ENCODE assay signal across 29 mouse cellular contexts in genomic region chr17:80236805-80237204, GRCm38 (mm10). TPM values are rescaled to one million over a fixed set of nuclear protein-coding genes. Genes with fewer than 3 reads are reported as not detected.
A peak's percentile ranks its signal among the peaks of the same experiment; 100 is the strongest.
DNase-seq lines count a peak whose midpoint lies in the region; ATAC-seq and TF ChIP-seq lines count a peak whose summit lies in the region.
"Had no signal": no experiment of that assay in that cellular context is flagged by ENCODE, and none has a peak within 500 bp of the region (broad histone marks: within the 10 kb centered on the region; RNA-seq: fewer than 3 reads in every experiment).

No protein-coding gene starts in this region.

- 73% methylated on average over 3 of the region's 3 CpGs for WGBS in liver, postnatal 0 days (ENCODE audit: insufficient replicate concordance)
- 83% methylated on average over 3 of the region's 3 CpGs for WGBS in liver, embryonic 11.5 days

- 0 out of 2 replicates have a peak overlapping the region, but pooled peaks have one; percentile 7 for H3K27ac ChIP-seq in liver, postnatal 0 days (ENCODE audit: low read depth)
- H3K27ac ChIP-seq in liver, embryonic 11.5 days (ENCODE audit: low read depth, low read length) = no peak overlapping the region
- H3K27ac ChIP-seq in bone marrow macrophage, adult 2 months (ENCODE audit: insufficient read depth, low read depth, low read length) = peak overlapping the region; percentile 56
- H3K27ac ChIP-seq: embryonic facial prominence, embryonic 12.5 days; hindbrain, embryonic 14.5 days; kidney, embryonic 15.5 days; limb, embryonic 12.5 days; midbrain, embryonic 10.5 days; neural tube, embryonic 13.5 days had no signal

- no peak for DNase-seq in liver, postnatal 0 days
- no peak for DNase-seq in liver, embryonic 11.5 days (ENCODE audit: low spot score)
- DNase-seq in adipocyte (ENCODE audit: low spot score) = no peak
- no peak for DNase-seq in heart, postnatal 25 days (ENCODE audit: low spot score)
- DNase-seq in heart, adult 9 months (ENCODE audit: low spot score in 2 of 2) = no peak
- DNase-seq: adrenal gland, adult 2 months; cerebellum, adult 11 months; cerebellum, adult 9-10 months; cerebellum, postnatal 36 days; embryo, embryonic 11 days; gastrocnemius, postnatal 14 days; heart, adult 11 months; kidney, postnatal 25 days; lung, postnatal 36 days had no signal

- no peak overlapping the region for H3K9ac ChIP-seq in liver, postnatal 0 days (replicated peaks)
- H3K9ac ChIP-seq in liver, embryonic 11.5 days (ENCODE audit: low read depth, low read length) = no peak overlapping the region
- H3K9ac ChIP-seq: embryonic facial prominence, embryonic 12.5 days; heart, embryonic 12.5 days; hindbrain, embryonic 14.5 days; kidney, embryonic 15.5 days; limb, embryonic 12.5 days; neural tube, embryonic 13.5 days had no signal

- no peak for TF ChIP-seq CTCF in liver, postnatal 0 days (IDR thresholded peaks at IDR 0.05; ENCODE audit: low read depth)
- no peak for TF ChIP-seq CTCF in bone marrow macrophage, adult 2 months (IDR thresholded peaks at IDR 0.05; ENCODE audit: low read depth, low read length)

- H3K36me3 ChIP-seq in liver, postnatal 0 days (replicated peaks; ENCODE audit: insufficient read depth, low read length) = peaks cover 12% of the 10 kb centered on the region
- H3K36me3 ChIP-seq in liver, embryonic 11.5 days (ENCODE audit: control insufficient read depth, insufficient read depth, low read length) = peaks cover 17% of the 10 kb centered on the region

- H3K27me3 ChIP-seq in liver, postnatal 0 days (ENCODE audit: insufficient read depth, low read length) = no peaks in the 10 kb centered on the region
- no peaks in the 10 kb centered on the region for H3K27me3 ChIP-seq in liver, embryonic 11.5 days (replicated peaks; ENCODE audit: control insufficient read depth, insufficient read depth, low read length)
- H3K27me3 ChIP-seq: embryonic facial prominence, embryonic 12.5 days; heart, embryonic 12.5 days; kidney, embryonic 15.5 days; limb, embryonic 12.5 days; neural tube, embryonic 13.5 days had no signal

- intact Hi-C loops in heart, postnatal 25 days (cut with DNase I) = no loop called here

- H3K4me2 ChIP-seq in liver, postnatal 0 days (ENCODE audit: low read depth, low read length) = no peak overlapping the region
- H3K4me2 ChIP-seq in liver, embryonic 11.5 days = no peak overlapping the region
- H3K4me2 ChIP-seq: embryonic facial prominence, embryonic 12.5 days; heart, embryonic 12.5 days; hindbrain, embryonic 14.5 days; kidney, embryonic 15.5 days; limb, embryonic 12.5 days; neural tube, embryonic 13.5 days had no signal

- TF ChIP-seq POLR2A in bone marrow macrophage, adult 2 months (IDR thresholded peaks at IDR 0.05; ENCODE audit: borderline replicate concordance, low read depth, low read length) = no peak

- no peaks in the 10 kb centered on the region for H3K4me1 ChIP-seq in liver, postnatal 0 days (ENCODE audit: insufficient read depth)
- H3K4me1 ChIP-seq in liver, embryonic 11.5 days (replicated peaks; ENCODE audit: control insufficient read depth, insufficient read depth, low read length) = no peaks in the 10 kb centered on the region
- peaks cover 23% of the 10 kb centered on the region for H3K4me1 ChIP-seq in bone marrow macrophage, adult 2 months (ENCODE audit: control insufficient read depth, insufficient read depth, low read length)
- H3K4me1 ChIP-seq: embryonic facial prominence, embryonic 12.5 days; heart, embryonic 12.5 days; kidney, embryonic 15.5 days; limb, embryonic 12.5 days; midbrain, embryonic 10.5 days; neural tube, embryonic 13.5 days had no signal

- H3K9me3 ChIP-seq in liver, postnatal 0 days (ENCODE audit: low read length) = no peaks in the 10 kb centered on the region
- no peaks in the 10 kb centered on the region for H3K9me3 ChIP-seq in liver, embryonic 11.5 days (ENCODE audit: control insufficient read depth, low read length)
- H3K9me3 ChIP-seq: embryonic facial prominence, embryonic 12.5 days; heart, embryonic 12.5 days; kidney, embryonic 15.5 days; limb, embryonic 12.5 days; midbrain, embryonic 10.5 days; neural tube, embryonic 13.5 days had no signal

- 0 out of 2 replicates have a peak, but pooled peaks have one; percentile 23 for ATAC-seq in liver, postnatal 0 days
- ATAC-seq in liver, embryonic 11.5 days (replicated peaks; ENCODE audit: low FRiP score) = no peak
- peak; percentile 77 for ATAC-seq in megakaryocyte progenitor cell, adult 5-6 weeks (replicated peaks; ENCODE audit: poor library complexity)
- ATAC-seq: forebrain, embryonic 14.5 days; intestine, postnatal 0 days had no signal

- TF ChIP-seq EP300 in liver, postnatal 0 days (IDR thresholded peaks at IDR 0.05; ENCODE audit: low read depth) = no peak

- no peak overlapping the region for H3K4me3 ChIP-seq in liver, postnatal 0 days (ENCODE audit: low read depth, low read length)
- no peak overlapping the region for H3K4me3 ChIP-seq in liver, embryonic 11.5 days (ENCODE audit: low read depth, low read length)
- no peak overlapping the region for H3K4me3 ChIP-seq in bone marrow macrophage, adult 2 months (ENCODE audit: insufficient read depth, low read length)
- H3K4me3 ChIP-seq: embryonic facial prominence, embryonic 12.5 days; heart, embryonic 12.5 days; kidney, embryonic 15.5 days; limb, embryonic 12.5 days; midbrain, embryonic 10.5 days; neural tube, embryonic 13.5 days had no signal

RNA-seq across cellular contexts. Expression of gene Gemin6, which starts 12.6 kb away (rescaled TPM):
- polyA plus RNA-seq in liver, postnatal 0 days (2015; fragmentation: Nextera tagmentation; extraction: Ambion mirVana) = 16.9 and 17.5 TPM in 2 replicates
- polyA plus RNA-seq in liver, embryonic 11.5 days (2014; fragmentation: Nextera tagmentation; extraction: Ambion mirVana) = 71.9 and 75.9 TPM in 2 replicates
- polyA plus RNA-seq in bone marrow macrophage, adult 2 months (2012; ENCODE audit: insufficient read depth, insufficient read length, missing spikeins) = 7.1 and 8.0 TPM in 2 replicates
- 44.5 and 47.4 TPM in 2 replicates for total RNA-seq in megakaryocyte progenitor cell, adult 5-6 weeks (2015)
- 44.8 and 51.5 TPM in 2 replicates for total RNA-seq in megakaryocyte progenitor cell, adult 5-6 weeks (2017)
- total RNA-seq in heart, postnatal 25 days (2021) = 1 to 10 TPM; 3.1 to 4.0 TPM

RNA-seq across cellular contexts. Expression of gene Ttc39d, which starts 29.5 kb away (rescaled TPM):
- not detected in 2 replicates for polyA plus RNA-seq in liver, postnatal 0 days (2015; fragmentation: Nextera tagmentation; extraction: Ambion mirVana)
- polyA plus RNA-seq in liver, embryonic 11.5 days (2014; fragmentation: Nextera tagmentation; extraction: Ambion mirVana) = not detected in 2 replicates
- not detected in 2 replicates for polyA plus RNA-seq in bone marrow macrophage, adult 2 months (2012; ENCODE audit: insufficient read depth, insufficient read length, missing spikeins)
- total RNA-seq in megakaryocyte progenitor cell, adult 5-6 weeks (2015) = not detected in 2 replicates
- total RNA-seq in megakaryocyte progenitor cell, adult 5-6 weeks (2017) = not detected in 2 replicates
- not detected for total RNA-seq in heart, postnatal 25 days (2021)
- total RNA-seq: hematopoietic stem cell, adult 5-6 weeks; liver, adult 2 months had no signal
- polyA plus RNA-seq: adrenal gland, adult 2 months; intestine, postnatal 0 days; limb, embryonic 12.5 days; liver, adult 2 months; liver, embryonic 16.5 days; neural tube, embryonic 13.5 days; stomach, embryonic 14.5 days had no signal

RNA-seq across cellular contexts. Expression of gene Srsf7, which starts 29.7 kb away (rescaled TPM):
- 131 and 142 TPM in 2 replicates for polyA plus RNA-seq in liver, postnatal 0 days (2015; fragmentation: Nextera tagmentation; extraction: Ambion mirVana)
- 649 and 673 TPM in 2 replicates for polyA plus RNA-seq in liver, embryonic 11.5 days (2014; fragmentation: Nextera tagmentation; extraction: Ambion mirVana)
- 83.7 and 102 TPM in 2 replicates for polyA plus RNA-seq in bone marrow macrophage, adult 2 months (2012; ENCODE audit: insufficient read depth, insufficient read length, missing spikeins)
- total RNA-seq in megakaryocyte progenitor cell, adult 5-6 weeks (2015) = 538 and 545 TPM in 2 replicates
- total RNA-seq in megakaryocyte progenitor cell, adult 5-6 weeks (2017) = 490 and 575 TPM in 2 replicates
- 10 to 100 TPM; 36.9 to 41.9 TPM for total RNA-seq in heart, postnatal 25 days (2021)

RNA-seq across cellular contexts. Expression of gene Morn2, which starts 53.2 kb away (rescaled TPM):
- 11.2 and 11.4 TPM in 2 replicates for polyA plus RNA-seq in liver, postnatal 0 days (2015; fragmentation: Nextera tagmentation; extraction: Ambion mirVana)
- 18.6 and 20.1 TPM in 2 replicates for polyA plus RNA-seq in liver, embryonic 11.5 days (2014; fragmentation: Nextera tagmentation; extraction: Ambion mirVana)
- polyA plus RNA-seq in bone marrow macrophage, adult 2 months (2012; ENCODE audit: insufficient read depth, insufficient read length, missing spikeins) = 5.6 and 8.1 TPM in 2 replicates
- total RNA-seq in megakaryocyte progenitor cell, adult 5-6 weeks (2015) = 8.9 and 13.4 TPM in 2 replicates
- 7.1 and 14.9 TPM in 2 replicates for total RNA-seq in megakaryocyte progenitor cell, adult 5-6 weeks (2017)
- 10 to 100 TPM; 14.8 to 16.0 TPM for total RNA-seq in heart, postnatal 25 days (2021)

RNA-seq across cellular contexts. Expression of gene Dhx57, which starts 53.5 kb away (rescaled TPM):
- polyA plus RNA-seq in liver, postnatal 0 days (2015; fragmentation: Nextera tagmentation; extraction: Ambion mirVana) = 1.7 and 1.9 TPM in 2 replicates
- 9.3 and 11.6 TPM in 2 replicates for polyA plus RNA-seq in liver, embryonic 11.5 days (2014; fragmentation: Nextera tagmentation; extraction: Ambion mirVana)
- 16.0 and 19.6 TPM in 2 replicates for polyA plus RNA-seq in bone marrow macrophage, adult 2 months (2012; ENCODE audit: insufficient read depth, insufficient read length, missing spikeins)
- total RNA-seq in megakaryocyte progenitor cell, adult 5-6 weeks (2015) = 9.2 and 11.3 TPM in 2 replicates
- total RNA-seq in megakaryocyte progenitor cell, adult 5-6 weeks (2017) = 10.2 and 15.3 TPM in 2 replicates
- total RNA-seq in heart, postnatal 25 days (2021) = 1 to 10 TPM; 6.0 to 6.5 TPM
